Mouse (Mus musculus) neural tube, embryonic 12.5 days (tissue): ENCODE measurements around the gene Snu13. TPM values are rescaled to one million over a fixed set of nuclear protein-coding genes. Genes with fewer than 3 reads are reported as not detected.

Experiments
- polyA plus RNA-seq: library from polyadenylated mRNA; unstranded; fragments of >200 nt; fragmentation: Nextera tagmentation; extraction: Ambion mirVana; gene quantifications from 2 replicates; pipeline ENCODE4 v1.2.1, GENCODE M21; 2016

Gene Snu13
- polyA plus RNA-seq, 1 experiment from 2014 or later = 193 TPM

Other genes with a start within 250 kb of the Snu13 start
- 23.2 and 24.9 TPM in 2 replicates for gene Tef, start 245.2 kb downstream of the Snu13 start, polyA plus RNA-seq
- 21.6 and 21.7 TPM in 2 replicates for gene Tob2, start 188.8 kb downstream of the Snu13 start, polyA plus RNA-seq
- 123 and 126 TPM in 2 replicates for gene Phf5a, start 175.7 kb downstream of the Snu13 start, polyA plus RNA-seq
- gene Aco2, start 175.3 kb downstream of the Snu13 start, polyA plus RNA-seq = 213 TPM in 2 replicates
- 61.8 and 73.1 TPM in 2 replicates for gene Polr3h, start 121.4 kb downstream of the Snu13 start, polyA plus RNA-seq
- 60.8 and 64.8 TPM in 2 replicates for gene Csdc2, start 110.8 kb downstream of the Snu13 start, polyA plus RNA-seq
- gene Pmm1, start 86.7 kb downstream of the Snu13 start, polyA plus RNA-seq = 40.1 and 42.0 TPM in 2 replicates
- gene 1700029P11Rik, start 67.1 kb downstream of the Snu13 start, polyA plus RNA-seq = not detected in 2 replicates
- gene Xrcc6, start 59.8 kb downstream of the Snu13 start, polyA plus RNA-seq = 52.6 and 53.4 TPM in 2 replicates
- 42.9 and 48.5 TPM in 2 replicates for gene Desi1, start 13.7 kb downstream of the Snu13 start, polyA plus RNA-seq
- 0.04 TPM in 1 of 2 replicates, not detected in the other for gene 4930407I10Rik, start 11.6 kb upstream of the Snu13 start, polyA plus RNA-seq
- 0.05 and 0.08 TPM in 2 replicates for gene Mei1, start 22.4 kb upstream of the Snu13 start, polyA plus RNA-seq
- gene Ccdc134, start 80.3 kb upstream of the Snu13 start, polyA plus RNA-seq = 17.8 and 20.3 TPM in 2 replicates
- gene Srebf2, start 99.6 kb upstream of the Snu13 start, polyA plus RNA-seq = 238 and 239 TPM in 2 replicates
- 0.29 and 0.46 TPM in 2 replicates for gene Shisa8, start 165.2 kb upstream of the Snu13 start, polyA plus RNA-seq
- gene Tnfrsf13c, start 176.8 kb upstream of the Snu13 start, polyA plus RNA-seq = 0.10 and 0.22 TPM in 2 replicates
- gene Cenpm, start 197.2 kb upstream of the Snu13 start, polyA plus RNA-seq = 45.5 and 45.8 TPM in 2 replicates
- 1.7 and 3.2 TPM in 2 replicates for gene 1500009C09Rik, start 204.8 kb upstream of the Snu13 start, polyA plus RNA-seq
- gene Sept3, start 227.3 kb upstream of the Snu13 start, polyA plus RNA-seq = 235 and 268 TPM in 2 replicates